Mouse (Mus musculus) liver, embryonic 14.5 days (tissue): ENCODE measurements at regions not wholly inside any gene's neighbourhood (a gene's known extent, or its start where the extent isn't known, plus 50 kb on each side); places are given as distances from the start of the nearest gene placed in this dataset.

Experiments used
- CTCF ChIP-seq: IDR thresholded peaks from 2 replicates; pipeline ENCODE4 v1.5.1; 2016; ENCODE audit warnings: antibody characterized with exemption, low read depth, control low read depth
- EP300 ChIP-seq: IDR thresholded peaks from 2 replicates; pipeline ENCODE4 v1.6.1; 2016; ENCODE audit warnings: antibody characterized with exemption, low read depth

DNA sequence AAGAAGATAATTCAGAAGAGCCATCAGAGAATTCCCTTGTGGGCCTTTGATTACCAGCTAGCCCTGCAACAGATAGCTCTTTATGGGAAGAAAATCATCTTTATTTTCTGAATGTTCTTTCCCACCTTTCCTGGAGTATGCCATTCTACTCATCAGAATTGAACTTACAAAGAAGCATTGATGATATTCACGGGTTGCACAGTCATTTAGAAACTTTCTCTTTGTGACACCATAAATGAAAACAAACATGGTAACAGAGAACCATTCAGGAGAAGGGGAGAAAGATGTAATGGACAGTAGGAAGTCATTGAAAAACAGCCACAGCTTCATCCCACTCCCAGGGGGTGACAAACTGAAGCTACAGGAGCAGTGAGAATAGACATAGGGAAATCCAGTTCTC, 243.6 kb upstream of the Atp11b start:
- TF ChIP-seq CTCF (no peak), EP300 (no peak)
